Mouse (Mus musculus): ENCODE data around the gene Slf2. TPM values are rescaled to one million over a fixed set of nuclear protein-coding genes. Genes with fewer than 3 reads are reported as not detected.

Gene Slf2
- polyA plus RNA-seq (2012; fragmentation: generic; extraction: Trizol), result 9.1 TPM
- long read RNA-seq, experiment 1, partial matches to known transcripts, result 5 of 12 reads
- long read RNA-seq, experiment 1, other reads (novel, unspliced or antisense), result 6 of 12 reads
- long read RNA-seq, experiment 2, full-length matches to known transcripts, result 30 of 37 reads
- long read RNA-seq, experiment 2, partial matches to known transcripts, result 5 of 37 reads
- long read RNA-seq, experiment 2, other reads (novel, unspliced or antisense), result 2 of 37 reads

- H3K79me2 ChIP-seq (ENCODE audit: control insufficient read depth, insufficient read depth), result peaks cover 48% of the 10 kb centered on the region
- H3K36me3 ChIP-seq (ENCODE audit: control insufficient read depth, insufficient read depth), result peaks cover 27% of the 10 kb centered on the region
- H3ac ChIP-seq (ENCODE audit: control insufficient read depth, insufficient read length, low read depth), result peak within 1 kb of the TSS; percentile 86
- H3K27me3 ChIP-seq (ENCODE audit: control insufficient read depth, insufficient read depth, insufficient read length), result no peaks in the 10 kb centered on the region
- TF ChIP-seq USF1 (IDR thresholded peaks at IDR 0.05; ENCODE audit: low read depth) (peak; percentile 97), MYOG (IDR thresholded peaks at IDR 0.05; ENCODE audit: control insufficient read depth, extremely low read depth, insufficient read length) (no peak), MAX (IDR thresholded peaks at IDR 0.05) (peak; percentile 69), MYOD1 (IDR thresholded peaks at IDR 0.05; ENCODE audit: control insufficient read depth, insufficient read length, low read depth) (peak; percentile 91), CTCF (IDR thresholded peaks at IDR 0.05; ENCODE audit: control insufficient read depth, insufficient read depth, insufficient read length) (no peak), CEBPB (IDR thresholded peaks at IDR 0.05; ENCODE audit: low read depth) (no peak)
- H3K4me3 ChIP-seq (ENCODE audit: insufficient read depth, poor library complexity, severe bottlenecking), result peak within 1 kb of the TSS; percentile 80
- H3K79me3 ChIP-seq (ENCODE audit: low read depth), result peaks cover 39% of the 10 kb centered on the region
These were observed at the start of gene Slf2 for GRCm38 (mm10) chr19:44930744-44931453. Slf2 (plus strand) TSS chr19:44931151.

GRCm38 (mm10) chr19:44882552-44883024 lies 48.4 kb upstream of the Slf2 start:
- Histone ChIP-seq H3K27me3 (ENCODE audit: control insufficient read depth, insufficient read depth, insufficient read length) (peaks cover 17% of the 10 kb centered on the region), H3K79me2 (ENCODE audit: control insufficient read depth, insufficient read depth) (no peaks in the 10 kb centered on the region), H3K79me3 (ENCODE audit: low read depth) (no peaks in the 10 kb centered on the region), H3ac (ENCODE audit: control insufficient read depth, insufficient read length, low read depth) (no peak overlapping the region), H3K36me3 (ENCODE audit: control insufficient read depth, insufficient read depth) (no peaks in the 10 kb centered on the region), H3K4me3 (ENCODE audit: insufficient read depth, poor library complexity, severe bottlenecking) (no peak overlapping the region)
- no peak for TF ChIP-seq MAX (IDR thresholded peaks at IDR 0.05)
- no peak for TF ChIP-seq MYOD1 (IDR thresholded peaks at IDR 0.05; ENCODE audit: control insufficient read depth, insufficient read length, low read depth)
- no peak for TF ChIP-seq FOSL1 (IDR thresholded peaks at IDR 0.05; ENCODE audit: insufficient read depth, low read length, poor library complexity, severe bottlenecking)
- TF ChIP-seq CEBPB (IDR thresholded peaks at IDR 0.05; ENCODE audit: low read depth), result no peak

DNA sequence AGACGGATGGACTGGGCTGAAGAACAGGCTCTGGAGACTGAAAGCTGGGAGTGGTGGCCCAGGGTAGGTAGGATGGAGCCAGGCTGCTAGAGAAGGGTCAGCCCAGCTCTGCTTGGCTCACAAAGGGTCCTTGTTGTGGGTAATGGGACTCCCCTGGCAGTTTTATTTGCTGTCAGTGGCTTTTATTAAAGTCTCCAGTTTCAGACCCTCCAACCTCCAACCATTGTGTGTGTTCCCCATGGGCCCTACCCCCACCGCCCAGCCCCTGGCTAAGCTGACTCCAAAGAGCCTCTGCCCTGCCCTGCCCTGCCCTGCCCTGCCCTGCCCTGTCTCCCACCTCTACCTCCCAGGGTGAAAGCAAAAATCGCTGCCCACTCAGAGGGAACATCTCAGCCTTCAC lies 46.6 kb upstream of the Slf2 start:
- H3K79me2 ChIP-seq (ENCODE audit: control insufficient read depth, insufficient read depth), result no peaks in the 10 kb centered on the region
- H3K79me3 ChIP-seq (ENCODE audit: low read depth), result no peaks in the 10 kb centered on the region
- H3K27me3 ChIP-seq (ENCODE audit: control insufficient read depth, insufficient read depth, insufficient read length), result peaks cover 17% of the 10 kb centered on the region
- TF ChIP-seq MYOG (IDR thresholded peaks at IDR 0.05; ENCODE audit: control insufficient read depth, extremely low read depth, insufficient read length) (no peak), FOSL1 (IDR thresholded peaks at IDR 0.05; ENCODE audit: insufficient read depth, low read length, poor library complexity, severe bottlenecking) (no peak), CEBPB (IDR thresholded peaks at IDR 0.05; ENCODE audit: low read depth) (no peak), MAX (IDR thresholded peaks at IDR 0.05) (no peak), USF1 (IDR thresholded peaks at IDR 0.05; ENCODE audit: low read depth) (no peak), MYOD1 (IDR thresholded peaks at IDR 0.05; ENCODE audit: control insufficient read depth, insufficient read length, low read depth) (no peak), CTCF (IDR thresholded peaks at IDR 0.05; ENCODE audit: control insufficient read depth, insufficient read depth, insufficient read length) (no peak)
- no peak overlapping the region for H3ac ChIP-seq (ENCODE audit: control insufficient read depth, insufficient read length, low read depth)
- no peak overlapping the region for H3K4me3 ChIP-seq (ENCODE audit: insufficient read depth, poor library complexity, severe bottlenecking)
- H3K36me3 ChIP-seq (ENCODE audit: control insufficient read depth, insufficient read depth), result no peaks in the 10 kb centered on the region

DNA sequence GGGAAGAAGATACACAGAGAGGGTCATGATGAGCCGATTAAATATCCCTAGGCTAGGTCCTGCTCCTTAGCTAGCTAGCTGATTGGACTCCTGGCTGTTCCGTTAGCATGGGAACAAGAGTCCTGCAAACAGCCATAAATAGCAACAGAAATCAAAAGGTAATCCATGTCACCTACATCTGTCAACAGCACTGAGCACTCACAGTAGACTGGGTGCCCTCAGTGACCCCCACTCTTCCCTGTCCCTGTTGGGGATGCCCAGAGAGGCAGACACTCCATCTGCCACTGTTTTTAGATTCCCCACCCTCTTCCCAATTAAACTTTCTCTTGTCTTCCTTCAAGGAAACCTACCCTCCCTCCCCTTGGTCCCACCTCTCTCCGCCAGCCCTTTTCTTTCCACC lies 44.5 kb upstream of the Slf2 start:
- Histone ChIP-seq H3K4me3 (ENCODE audit: insufficient read depth, poor library complexity, severe bottlenecking) (no peak overlapping the region), H3K36me3 (ENCODE audit: control insufficient read depth, insufficient read depth) (no peaks in the 10 kb centered on the region), H3ac (ENCODE audit: control insufficient read depth, insufficient read length, low read depth) (no peak overlapping the region), H3K79me2 (ENCODE audit: control insufficient read depth, insufficient read depth) (no peaks in the 10 kb centered on the region), H3K79me3 (ENCODE audit: low read depth) (no peaks in the 10 kb centered on the region), H3K27me3 (ENCODE audit: control insufficient read depth, insufficient read depth, insufficient read length) (peaks cover 5% of the 10 kb centered on the region)
- TF ChIP-seq CTCF (IDR thresholded peaks at IDR 0.05; ENCODE audit: control insufficient read depth, insufficient read depth, insufficient read length) (no peak), MYOD1 (IDR thresholded peaks at IDR 0.05; ENCODE audit: control insufficient read depth, insufficient read length, low read depth) (no peak), USF1 (IDR thresholded peaks at IDR 0.05; ENCODE audit: low read depth) (no peak), FOSL1 (IDR thresholded peaks at IDR 0.05; ENCODE audit: insufficient read depth, low read length, poor library complexity, severe bottlenecking) (no peak), CEBPB (IDR thresholded peaks at IDR 0.05; ENCODE audit: low read depth) (no peak), MYOG (IDR thresholded peaks at IDR 0.05; ENCODE audit: control insufficient read depth, extremely low read depth, insufficient read length) (no peak), MAX (IDR thresholded peaks at IDR 0.05) (no peak)

DNA sequence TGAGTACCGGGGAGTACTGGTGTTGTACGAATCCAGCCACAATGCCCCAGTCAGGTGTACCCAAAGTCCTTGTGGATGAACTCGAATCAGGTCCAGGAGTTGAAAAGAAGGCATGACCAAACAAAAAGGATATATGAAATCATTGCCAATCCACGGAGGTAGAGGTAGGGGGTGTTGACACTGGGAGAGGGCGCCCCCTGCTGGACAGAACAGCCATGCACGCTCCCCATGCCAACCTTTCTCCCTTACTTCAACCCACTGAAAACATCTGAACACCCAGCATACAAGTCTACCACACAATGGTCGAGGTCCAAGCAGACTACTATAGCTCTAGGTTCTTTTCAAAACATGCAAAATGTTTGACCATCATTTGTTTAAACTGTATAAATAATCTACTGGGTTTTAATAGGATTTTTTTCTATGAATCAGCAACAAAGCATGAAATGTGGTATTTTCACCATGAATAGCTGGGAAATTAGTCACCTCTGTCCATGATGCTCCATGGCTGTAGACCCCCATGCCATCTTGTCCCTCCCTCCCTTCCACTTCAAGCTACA lies 43.2 kb upstream of the Slf2 start:
- H3K4me3 ChIP-seq (ENCODE audit: insufficient read depth, poor library complexity, severe bottlenecking), result no peak overlapping the region
- H3K79me3 ChIP-seq (ENCODE audit: low read depth), result no peaks in the 10 kb centered on the region
- peaks cover 8% of the 10 kb centered on the region for H3K27me3 ChIP-seq (ENCODE audit: control insufficient read depth, insufficient read depth, insufficient read length)
- H3ac ChIP-seq (ENCODE audit: control insufficient read depth, insufficient read length, low read depth), result no peak overlapping the region
- no peaks in the 10 kb centered on the region for H3K79me2 ChIP-seq (ENCODE audit: control insufficient read depth, insufficient read depth)
- TF ChIP-seq CTCF (IDR thresholded peaks at IDR 0.05; ENCODE audit: control insufficient read depth, insufficient read depth, insufficient read length) (peak; percentile 81), FOSL1 (IDR thresholded peaks at IDR 0.05; ENCODE audit: insufficient read depth, low read length, poor library complexity, severe bottlenecking) (peak; percentile 24), MYOG (IDR thresholded peaks at IDR 0.05; ENCODE audit: control insufficient read depth, extremely low read depth, insufficient read length) (no peak)
- H3K36me3 ChIP-seq (ENCODE audit: control insufficient read depth, insufficient read depth), result no peaks in the 10 kb centered on the region

All from C2C12 (cell line).